Mouse (Mus musculus) hindbrain, embryonic 12.5 days (tissue): Measurements from ENCODE around the gene P4hb. TPM values are rescaled to one million over a fixed set of nuclear protein-coding genes. Genes with fewer than 3 reads are reported as not detected.
"Not testable (repeated sequence)": the region's sequence is repeated elsewhere in the genome, so short reads cannot be mapped to it uniquely, and the experiment has no call there.

Source experiments
- ATAC-seq: fragments of 200-750 bp; cut with Nextera tagmentation; 2 replicates; pipeline ENCODE4 v1.8.0; 2017; ENCODE audit warnings: moderate TSS enrichment; ENCODE audit not compliant: low FRiP score
- H3K27ac ChIP-seq: fragments of 300-500 bp; sonication (generic); 2 replicates; pipeline ENCODE4 v1.5.1; 2016; ENCODE audit warnings: mild to moderate bottlenecking
- H3K27me3 ChIP-seq: fragments of 300-500 bp; sonication (generic); 2 replicates; pipeline ENCODE4 v1.6.1; 2016; ENCODE audit warnings: mild to moderate bottlenecking
- H3K36me3 ChIP-seq: fragments of 300-500 bp; sonication (generic); 2 replicates; pipeline ENCODE4 v1.6.1; 2016; ENCODE audit warnings: mild to moderate bottlenecking
- H3K4me1 ChIP-seq: fragments of 300-500 bp; sonication (generic); 2 replicates; pipeline ENCODE4 v1.6.1; 2016
- H3K4me2 ChIP-seq: fragments of 300-500 bp; sonication (generic); replicated peaks from 2 replicates; pipeline ENCODE4 v1.6.1; 2016; ENCODE audit warnings: mild to moderate bottlenecking
- H3K4me3 ChIP-seq: fragments of 300-500 bp; sonication (generic); 2 replicates; pipeline ENCODE4 v1.5.1; 2016; ENCODE audit warnings: mild to moderate bottlenecking
- H3K9ac ChIP-seq: fragments of 300-500 bp; sonication (generic); 2 replicates; pipeline ENCODE4 v1.6.1; 2016; ENCODE audit warnings: mild to moderate bottlenecking, moderate library complexity
- H3K9me3 ChIP-seq: fragments of 300-500 bp; sonication (generic); replicated peaks from 2 replicates; pipeline ENCODE4 v1.6.1; 2016; ENCODE audit warnings: mild to moderate bottlenecking
- WGBS: fragments of 180-500 bp; shearing (Covaris S2); methylation state at CpG from one replicate; pipeline ENCODE4 v1.1.7; 2016; 5-methylcytosine and 5-hydroxymethylcytosine counted together
- polyA plus RNA-seq: library from polyadenylated mRNA; unstranded; fragments of >200 nt; fragmentation: Nextera tagmentation; extraction: Ambion mirVana; gene quantifications from 2 replicates; pipeline ENCODE4 v1.2.1, GENCODE M21; 2016

P4hb gene
- polyA plus RNA-seq, 1 experiment from 2014 or later: 473 TPM

- H3K27ac ChIP-seq, H3K4me1 ChIP-seq, H3K4me2 ChIP-seq, H3K9me3 ChIP-seq, ATAC-seq, H3K4me3 ChIP-seq, H3K27me3 ChIP-seq, H3K9ac ChIP-seq: not testable (repeated sequence)
- peaks cover 51% of the 10 kb centered on the region for H3K36me3 ChIP-seq
- WGBS: 87% methylated on average over 6 of the region's 6 CpGs
These were observed 14.2 kb downstream of the P4hb start for GRCm38 (mm10) chr11:120558843-120559242.

GRCm38 (mm10) chr11:120555260-120555659 lies 17.8 kb downstream of the P4hb start:
- Histone ChIP-seq H3K36me3 (peaks cover 16% of the 10 kb centered on the region), H3K4me3 (no peak overlapping the region), H3K9ac (no peak overlapping the region), H3K27me3 (no peaks in the 10 kb centered on the region), H3K4me1 (peaks cover 4% of the 10 kb centered on the region), H3K27ac (no peak overlapping the region), H3K4me2 (no peak overlapping the region), H3K9me3 (no peaks in the 10 kb centered on the region; the same call in 1 of the 2 replicates)
- WGBS: 76% methylated on average over 2 of the region's 2 CpGs
- no peak for ATAC-seq

GRCm38 (mm10) chr11:120554834-120555233 lies 18.2 kb downstream of the P4hb start:
- Histone ChIP-seq H3K27me3 (no peaks in the 10 kb centered on the region), H3K27ac (no peak overlapping the region), H3K4me2 (no peak overlapping the region), H3K4me1 (peaks cover 8% of the 10 kb centered on the region), H3K9ac (no peak overlapping the region), H3K4me3 (no peak overlapping the region), H3K36me3 (peaks cover 11% of the 10 kb centered on the region), H3K9me3 (no peaks in the 10 kb centered on the region; the same call in 1 of the 2 replicates)
- 91% methylated on average over 7 of the region's 7 CpGs for WGBS
- ATAC-seq: no peak

- H3K9me3 ChIP-seq: no peaks in the 10 kb centered on the region; the same call in 1 of the 2 replicates
- H3K36me3 ChIP-seq: no peaks in the 10 kb centered on the region
- peaks cover 21% of the 10 kb centered on the region for H3K4me1 ChIP-seq
- H3K27me3 ChIP-seq: no peaks in the 10 kb centered on the region
- H3K27ac ChIP-seq: no peak overlapping the region
- no peak for ATAC-seq
- no peak overlapping the region for H3K4me2 ChIP-seq
- no peak overlapping the region for H3K9ac ChIP-seq
- 77% methylated on average over 5 of the region's 5 CpGs for WGBS
- H3K4me3 ChIP-seq: no peak overlapping the region
These were observed 20.3 kb downstream of the P4hb start for GRCm38 (mm10) chr11:120552736-120553135.

- Histone ChIP-seq H3K4me2 (peak within 1 kb of the TSS; percentile 94), H3K27me3 (no peaks in the 10 kb centered on the region), H3K27ac (peak within 1 kb of the TSS; percentile 83), H3K9me3 (no peaks in the 10 kb centered on the region), H3K4me1 (peaks cover 26% of the 10 kb centered on the region), H3K9ac (peak within 1 kb of the TSS; percentile 98), H3K36me3 (no peaks in the 10 kb centered on the region), H3K4me3 (peak within 1 kb of the TSS; percentile 90)
- 93% methylated on average over 28 of the region's 28 CpGs for WGBS
- ATAC-seq: no peak
These were observed 22.1 kb downstream of the P4hb start, which contains the start of gene Ppp1r27 for GRCm38 (mm10) chr11:120550810-120551440. TSS of gene Ppp1r27 (minus strand) at chr11:120551132.

- H3K27ac ChIP-seq: peak overlapping the region; percentile 83
- H3K27me3 ChIP-seq: no peaks in the 10 kb centered on the region
- H3K4me3 ChIP-seq: peak overlapping the region; percentile 90
- ATAC-seq: peak; percentile 47; the same call in 1 of the 2 replicates
- H3K9me3 ChIP-seq: no peaks in the 10 kb centered on the region
- H3K4me2 ChIP-seq: peak overlapping the region; percentile 94
- 73% methylated on average over 11 of the region's 11 CpGs for WGBS
- peaks cover 26% of the 10 kb centered on the region for H3K4me1 ChIP-seq
- H3K9ac ChIP-seq: peak overlapping the region; percentile 98
- no peaks in the 10 kb centered on the region for H3K36me3 ChIP-seq
These were observed 22.9 kb downstream of the P4hb start for GRCm38 (mm10) chr11:120549986-120550809.

GRCm38 (mm10) chr11:120549168-120549945 lies 23.7 kb downstream of the P4hb start, which contains the start of gene Mcrip1:
TSS of gene Mcrip1 (minus strand) at chr11:120549727.
- Histone ChIP-seq H3K4me3 (peak within 1 kb of the TSS; percentile 90), H3K36me3 (peaks cover 7% of the 10 kb centered on the region), H3K4me2 (peak within 1 kb of the TSS; percentile 94), H3K27me3 (no peaks in the 10 kb centered on the region), H3K4me1 (peaks cover 26% of the 10 kb centered on the region), H3K27ac (peak within 1 kb of the TSS; percentile 83), H3K9me3 (no peaks in the 10 kb centered on the region), H3K9ac (peak within 1 kb of the TSS; percentile 98)
- peak; percentile 87 for ATAC-seq
- WGBS: under 1% methylated on average over 70 of the region's 87 CpGs

GRCm38 (mm10) chr11:120548786-120549167 lies 24.3 kb downstream of the P4hb start:
- whole genome bisulfite sequencing: 39% methylated on average over 7 of the region's 7 CpGs
- Histone ChIP-seq H3K4me3 (peak overlapping the region; percentile 90), H3K27ac (peak overlapping the region; percentile 83), H3K27me3 (no peaks in the 10 kb centered on the region), H3K4me2 (peak overlapping the region; percentile 94), H3K9me3 (no peaks in the 10 kb centered on the region), H3K36me3 (peaks cover 12% of the 10 kb centered on the region), H3K9ac (peak overlapping the region; percentile 98), H3K4me1 (peaks cover 26% of the 10 kb centered on the region)
- ATAC-seq: no peak

GRCm38 (mm10) chr11:120548214-120548613 lies 24.8 kb downstream of the P4hb start:
- no peaks in the 10 kb centered on the region for H3K9me3 ChIP-seq
- H3K4me3 ChIP-seq: peak overlapping the region; percentile 90
- H3K27me3 ChIP-seq: no peaks in the 10 kb centered on the region
- H3K27ac ChIP-seq: no peak overlapping the region
- H3K9ac ChIP-seq: peak overlapping the region; percentile 98
- peaks cover 18% of the 10 kb centered on the region for H3K36me3 ChIP-seq
- H3K4me1 ChIP-seq: peaks cover 26% of the 10 kb centered on the region
- WGBS: 84% methylated on average over 3 of the region's 3 CpGs
- no peak for ATAC-seq
- peak overlapping the region; percentile 94 for H3K4me2 ChIP-seq

GRCm38 (mm10) chr11:120547469-120547868 lies 25.6 kb downstream of the P4hb start:
- no peak overlapping the region; the same call in 1 of the 2 replicates for H3K4me2 ChIP-seq
- H3K9me3 ChIP-seq: no peaks in the 10 kb centered on the region
- 0 out of 2 replicates have a peak overlapping the region, but pooled peaks have one; percentile 0 for H3K4me3 ChIP-seq
- ATAC-seq: no peak
- no peaks in the 10 kb centered on the region for H3K27me3 ChIP-seq
- peaks cover 26% of the 10 kb centered on the region for H3K36me3 ChIP-seq
- no peak overlapping the region for H3K9ac ChIP-seq
- no peak overlapping the region for H3K27ac ChIP-seq
- peaks cover 26% of the 10 kb centered on the region for H3K4me1 ChIP-seq
- 73% methylated on average over 2 of the region's 2 CpGs for WGBS

- Histone ChIP-seq H3K9me3 (no peaks in the 10 kb centered on the region), H3K27ac (no peak overlapping the region), H3K36me3 (peaks cover 32% of the 10 kb centered on the region), H3K27me3 (no peaks in the 10 kb centered on the region), H3K4me2 (no peak overlapping the region), H3K9ac (no peak overlapping the region), H3K4me1 (peaks cover 26% of the 10 kb centered on the region), H3K4me3 (no peak overlapping the region)
- ATAC-seq: no peak
- 95% methylated on average over 3 of the region's 3 CpGs for WGBS
These were observed 27.1 kb downstream of the P4hb start for GRCm38 (mm10) chr11:120545964-120546363.

- no peak for ATAC-seq
- Histone ChIP-seq H3K27me3 (no peaks in the 10 kb centered on the region), H3K4me2 (no peak overlapping the region), H3K9ac (no peak overlapping the region), H3K27ac (no peak overlapping the region), H3K9me3 (no peaks in the 10 kb centered on the region), H3K36me3 (peaks cover 32% of the 10 kb centered on the region), H3K4me3 (no peak overlapping the region), H3K4me1 (peaks cover 21% of the 10 kb centered on the region)
- 87% methylated on average over 6 of the region's 6 CpGs for WGBS
These were observed 30.7 kb downstream of the P4hb start for GRCm38 (mm10) chr11:120542376-120542775.
